Mouse (Mus musculus): ENCODE results near the gene Ylpm1.

Gene Ylpm1

GRCm38 (mm10) chr12:84996083-84996496, at the start of gene Ylpm1:
TSS of gene Ylpm1 (plus strand) at chr12:84996321.
- peak; percentile 100 for DNase-seq

- peak; percentile 87 for DNase-seq
These were observed 48.1 kb upstream of the Ylpm1 start for GRCm38 (mm10) chr12:84947894-84948583.

- DNase-seq = peak; percentile 90
These were observed 47.4 kb upstream of the Ylpm1 start for GRCm38 (mm10) chr12:84948584-84949285.

GRCm38 (mm10) chr12:84950763-84951162, 45.4 kb upstream of the Ylpm1 start:
- peak; percentile 61 for DNase-seq

GRCm38 (mm10) chr12:84951531-84951930, 44.6 kb upstream of the Ylpm1 start:
- peak; percentile 87 for DNase-seq

- DNase-seq = peak; percentile 18
These were observed 43.8 kb upstream of the Ylpm1 start for GRCm38 (mm10) chr12:84952351-84952750.

- peak; percentile 52 for DNase-seq
These were observed 39.8 kb upstream of the Ylpm1 start for GRCm38 (mm10) chr12:84956317-84956716.

GRCm38 (mm10) chr12:84958794-84959356, 37.2 kb upstream of the Ylpm1 start:
- DNase-seq = peak; percentile 53

GRCm38 (mm10) chr12:84962606-84963005, 33.5 kb upstream of the Ylpm1 start:
- DNase-seq = peak; percentile 75

- DNase-seq = peak; percentile 74
These were observed 27.1 kb upstream of the Ylpm1 start for GRCm38 (mm10) chr12:84968831-84969655.

GRCm38 (mm10) chr12:84969656-84970427, 26.3 kb upstream of the Ylpm1 start:
- DNase-seq = peak; percentile 76

GRCm38 (mm10) chr12:84970428-84971096, 25.6 kb upstream of the Ylpm1 start, which contains the start of the genes Fcf1 and Arel1:
TSS of gene Fcf1 (plus strand) at chr12:84970897.
TSS of gene Arel1 (minus strand) at chr12:84970900.
- peak; percentile 99 for DNase-seq

- DNase-seq = peak; percentile 25
These were observed 16.8 kb upstream of the Ylpm1 start for GRCm38 (mm10) chr12:84979264-84979862.

GRCm38 (mm10) chr12:84989456-84989855, 6.7 kb upstream of the Ylpm1 start:
- peak; percentile 81 for DNase-seq

- DNase-seq = peak; percentile 70
These were observed 884 bp upstream of the Ylpm1 start for GRCm38 (mm10) chr12:84995112-84995761.

- DNase-seq = no peak
These were observed 629 bp downstream of the Ylpm1 start for GRCm38 (mm10) chr12:84996501-84997398.

GRCm38 (mm10) chr12:84999053-84999452, 2.9 kb downstream of the Ylpm1 start:
- DNase-seq = no peak

- DNase-seq = peak; percentile 57
These were observed 10.1 kb downstream of the Ylpm1 start for GRCm38 (mm10) chr12:85006206-85006605.

GRCm38 (mm10) chr12:85007021-85007420, 10.9 kb downstream of the Ylpm1 start:
- no peak for DNase-seq
